Mouse (Mus musculus) thymus, postnatal 36 days (tissue): Measurements from ENCODE around the gene Ppif.

Source experiments
- DNase-seq, 2 experiments: peaks; one replicate each; pipeline ENCODE4 v3.0.0; 2022; ENCODE audit warnings: mixed read lengths in 2 of 2

The Ppif gene

DNA sequence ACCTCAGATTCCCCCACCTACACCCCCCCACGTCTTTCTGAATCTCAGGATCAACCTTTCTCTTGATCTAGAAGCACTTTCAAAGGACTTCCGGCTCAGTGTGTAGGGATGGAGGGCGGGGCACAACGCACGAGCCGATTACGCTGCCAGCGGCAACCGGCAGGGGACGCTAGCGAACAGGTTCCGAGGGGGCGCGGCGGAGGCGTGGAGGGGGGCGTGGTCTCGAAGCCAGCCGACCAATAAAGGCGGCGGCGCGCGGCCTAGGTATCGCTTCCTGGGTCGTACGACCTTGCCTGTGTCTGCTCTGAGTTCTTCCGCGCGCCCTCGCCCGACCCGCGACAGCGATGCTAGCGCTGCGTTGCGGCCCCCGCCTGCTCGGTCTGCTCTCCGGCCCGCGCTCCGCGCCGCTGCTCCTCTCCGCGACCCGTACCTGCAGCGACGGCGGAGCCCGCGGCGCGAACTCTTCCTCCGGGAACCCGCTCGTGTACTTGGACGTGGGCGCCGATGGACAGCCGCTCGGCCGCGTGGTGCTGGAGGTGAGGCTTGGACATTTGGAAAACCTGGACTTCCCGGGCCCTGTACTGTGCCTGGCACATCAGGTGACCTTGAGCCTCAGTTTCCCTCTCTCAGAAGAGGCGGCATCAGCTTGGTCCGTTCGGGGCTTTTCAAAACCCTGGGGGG is at the start of gene Ppif:
Gene Ppif, plus strand, starts transcription at position 267 of the 681 bp plus-strand sequence.
- peak; percentile 97 to 99 for DNase-seq

DNA sequence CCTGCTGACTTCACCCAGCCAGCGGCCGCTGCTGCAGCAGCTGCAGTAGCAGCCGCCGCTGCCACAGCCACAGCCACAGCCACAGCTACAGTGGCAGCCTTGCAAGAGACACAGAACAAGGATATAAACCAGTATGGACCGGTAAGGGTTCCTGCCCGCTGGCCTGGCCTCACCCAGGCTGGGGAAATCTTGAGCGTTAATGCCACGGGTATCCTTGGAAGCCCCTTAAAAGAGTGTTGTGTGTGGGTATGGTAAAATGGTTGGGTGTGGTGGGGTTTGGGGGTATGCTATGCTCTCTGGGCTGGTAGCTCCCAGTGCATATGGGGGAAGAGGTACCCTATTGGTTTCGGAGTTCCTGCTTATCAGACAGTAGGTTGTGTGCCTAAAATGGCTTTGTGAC is 48.2 kb upstream of the Ppif start:
- DNase-seq, result no peak

DNA sequence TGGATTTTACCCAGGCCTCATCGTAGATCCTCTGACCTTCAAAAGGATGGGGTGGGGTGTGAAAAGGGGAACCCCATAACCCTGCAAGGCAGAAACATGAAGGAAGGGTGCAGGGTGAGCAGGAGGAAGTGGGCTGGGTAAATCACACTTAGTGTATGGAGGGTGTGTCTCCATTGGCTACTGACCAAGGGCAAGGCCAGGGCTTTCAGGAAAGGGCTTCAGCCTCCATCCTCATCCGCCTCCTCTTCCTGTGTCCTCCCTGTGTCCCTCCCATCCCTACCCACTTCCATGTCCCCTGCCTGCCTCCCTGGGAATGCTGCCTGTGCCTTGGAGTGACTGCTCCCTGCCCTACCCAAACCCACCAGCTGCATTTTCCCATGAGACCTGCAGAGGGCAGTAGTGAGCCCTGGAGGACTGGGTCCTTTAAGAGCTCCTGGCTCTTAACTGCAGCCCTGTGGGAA is 47.8 kb upstream of the Ppif start:
- DNase-seq, result peak; percentile 55 to 61

DNA sequence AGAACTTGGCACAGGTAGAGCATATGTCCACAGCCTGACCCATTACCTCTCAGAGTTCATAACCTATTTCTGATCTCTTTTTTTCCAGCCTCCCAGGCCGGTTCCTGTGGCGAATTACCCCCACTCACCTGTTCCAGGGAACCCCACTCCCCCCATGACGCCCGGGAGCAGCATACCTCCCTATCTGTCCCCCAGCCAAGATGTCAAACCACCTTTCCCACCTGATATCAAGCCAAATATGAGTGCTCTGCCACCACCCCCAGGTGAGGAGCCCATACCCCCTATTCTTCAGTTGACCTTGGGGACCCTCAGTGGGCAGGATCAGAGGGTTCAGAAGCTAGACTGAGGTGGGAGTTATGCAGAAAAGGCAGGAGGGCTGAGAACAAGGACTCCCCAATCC is 42.8 kb upstream of the Ppif start:
- DNase-seq, result no peak

DNA sequence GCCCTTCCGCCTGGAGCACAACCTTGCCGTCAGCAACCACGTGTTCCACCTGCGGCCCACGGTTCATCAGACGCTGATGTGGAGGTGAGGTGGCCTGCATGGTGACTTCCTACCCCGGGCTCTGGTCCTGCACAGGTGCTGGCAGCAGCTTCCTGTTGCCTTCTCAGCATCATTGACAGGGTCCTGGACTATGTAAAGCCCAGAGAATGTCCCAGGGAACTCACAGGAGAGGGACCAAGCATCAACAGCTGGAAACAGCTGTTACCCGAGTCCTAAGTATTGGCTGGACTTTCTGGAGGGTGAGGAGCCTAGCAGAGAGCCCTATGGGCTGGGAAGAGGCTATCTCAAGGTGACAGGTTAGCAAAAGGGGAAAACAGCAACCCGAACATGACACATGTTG is 42.0 kb upstream of the Ppif start:
- no peak for DNase-seq

DNA sequence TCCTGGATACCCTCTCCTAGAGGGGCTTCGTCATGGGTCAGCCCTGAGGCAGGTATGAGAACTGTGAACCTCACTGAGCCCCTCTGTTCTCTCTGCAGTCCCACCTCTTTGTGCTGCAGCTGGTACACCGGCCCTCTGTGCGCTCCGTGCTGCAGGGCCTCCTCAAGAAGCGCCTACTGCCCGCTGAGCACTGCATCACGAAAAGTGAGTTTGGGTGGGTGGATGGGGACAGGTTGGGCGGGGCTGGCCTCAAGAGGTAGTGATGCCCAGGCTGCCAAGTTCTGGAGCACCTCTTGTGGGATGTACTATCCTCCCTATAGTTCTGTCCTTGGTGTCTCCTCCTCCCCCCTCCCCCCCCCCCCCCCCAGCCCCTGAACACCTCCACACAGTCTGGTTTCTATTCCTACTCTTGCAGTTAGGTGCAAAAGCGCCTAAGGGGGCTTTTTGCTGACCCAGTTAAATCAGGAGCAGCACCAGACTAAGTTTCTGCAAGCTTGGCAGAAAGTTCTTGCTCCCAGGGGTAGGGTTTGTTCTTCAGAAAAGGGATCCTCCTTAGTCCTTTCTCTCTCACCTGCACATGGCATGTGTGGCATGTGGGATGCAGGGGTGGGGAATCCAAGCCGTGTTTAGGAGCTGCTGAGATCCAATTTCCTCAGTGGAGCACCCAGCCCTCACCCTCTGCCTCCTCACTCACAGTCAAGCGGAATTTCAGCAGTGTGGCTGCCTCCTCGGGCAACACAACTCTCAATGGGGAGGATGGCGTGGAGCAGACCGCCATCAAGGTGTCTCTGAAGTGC is 39.4 kb upstream of the Ppif start:
- no peak for DNase-seq

DNA sequence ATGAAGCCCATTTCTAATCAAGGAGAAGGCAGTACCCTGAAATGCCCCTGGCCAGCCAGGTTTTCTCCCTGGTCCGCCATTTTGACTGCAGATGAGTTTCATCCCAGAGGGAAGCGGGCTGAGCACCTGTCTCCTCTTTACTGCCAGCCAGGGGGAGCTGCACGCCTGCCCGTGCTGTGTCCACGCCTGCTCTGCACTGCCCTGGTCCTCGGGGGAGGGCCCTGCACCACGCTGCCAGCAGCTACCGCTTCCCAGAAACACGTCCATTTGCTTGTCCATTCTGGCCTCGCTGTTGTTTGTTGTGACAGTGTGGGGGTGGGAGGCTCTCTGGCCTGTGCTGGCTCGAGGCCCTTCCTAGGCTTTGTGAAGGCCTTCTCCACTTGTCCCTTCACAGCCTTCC is 33.3 kb upstream of the Ppif start:
- no peak for DNase-seq

DNA sequence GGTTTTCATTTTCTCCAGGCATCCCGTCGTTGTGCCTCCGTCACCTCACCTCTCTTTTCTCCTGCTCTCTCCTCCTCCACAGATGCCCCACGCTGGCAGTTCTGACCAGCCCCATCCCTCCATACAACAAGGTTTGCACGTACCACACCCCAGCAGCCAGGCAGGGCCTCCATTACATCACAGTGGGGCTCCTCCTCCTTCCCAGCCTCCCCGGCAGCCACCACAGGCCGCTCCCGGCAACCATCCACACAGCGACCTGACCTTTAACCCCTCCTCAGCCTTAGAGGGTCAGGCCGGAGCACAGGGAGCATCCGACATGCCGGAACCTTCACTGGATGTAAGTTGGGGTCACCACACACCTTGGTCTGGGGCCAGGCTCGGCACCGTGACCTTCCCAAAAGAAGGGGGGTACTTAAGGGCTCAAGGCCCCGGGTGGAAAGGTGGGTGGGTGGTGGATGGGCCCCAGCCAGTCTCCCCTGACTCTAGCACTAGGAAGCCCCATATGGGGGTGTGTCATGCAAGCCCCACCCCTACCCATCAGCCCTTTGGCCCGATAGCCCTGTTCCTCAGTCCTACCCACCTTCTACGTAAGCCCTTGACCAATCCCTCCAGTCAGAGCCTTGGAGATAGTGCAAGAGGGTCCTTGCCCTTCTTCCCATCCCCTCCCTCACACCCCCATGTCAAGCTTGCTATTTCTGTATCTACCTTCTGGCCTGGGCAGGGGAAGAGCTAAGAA is 32.6 kb upstream of the Ppif start:
- no peak for DNase-seq

DNA sequence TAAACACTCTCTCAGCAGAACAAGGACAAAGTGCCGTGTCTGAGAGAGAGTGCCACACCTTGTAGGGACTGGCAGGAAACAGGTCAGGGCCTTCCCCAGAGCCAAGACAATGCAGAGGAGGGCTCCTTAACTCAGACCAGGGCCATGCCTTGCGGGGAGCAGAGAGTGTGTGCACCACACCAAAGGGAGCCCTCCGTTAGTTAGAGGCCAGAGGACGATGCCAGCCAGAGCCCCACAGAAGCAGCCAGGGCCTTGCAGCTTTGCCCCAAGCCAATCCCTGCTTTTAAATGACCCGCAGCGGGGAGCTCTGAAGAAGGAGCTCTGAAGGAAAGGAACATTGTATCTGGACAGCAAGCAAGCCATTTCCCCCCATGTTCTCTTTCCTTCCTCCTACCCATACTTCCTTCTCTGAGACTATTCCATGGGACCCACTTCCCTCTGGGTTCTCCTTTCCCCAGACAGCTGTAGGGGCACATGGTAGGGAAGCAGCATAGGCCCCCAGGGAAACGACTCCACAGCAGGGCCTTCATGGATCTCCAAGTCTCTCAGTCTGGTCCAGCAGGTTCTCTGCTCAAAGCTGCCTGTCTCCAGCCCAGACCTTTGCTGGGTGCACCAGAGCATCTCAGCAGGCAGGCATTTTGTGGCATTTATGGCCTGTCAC is 30.2 kb upstream of the Ppif start:
- no peak for DNase-seq

DNA sequence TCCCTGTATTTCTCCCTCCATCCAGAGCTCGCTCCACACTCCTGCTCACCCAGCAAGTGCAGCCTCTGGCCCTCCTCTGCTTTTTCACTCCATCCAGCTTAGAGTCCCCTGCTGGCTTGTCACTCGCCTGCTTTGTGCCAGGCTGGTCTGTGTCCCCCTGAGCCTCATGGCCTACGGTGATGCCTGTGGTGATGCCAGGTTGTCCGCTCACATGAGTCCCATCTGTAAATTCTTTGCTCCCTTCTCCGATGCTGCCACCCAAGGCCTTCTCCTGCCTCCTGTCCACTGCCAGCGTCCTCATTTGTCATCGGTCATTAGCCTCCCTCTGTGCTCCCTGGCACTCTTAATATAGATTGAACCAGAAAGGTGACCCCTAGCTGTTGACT is 29.7 kb upstream of the Ppif start:
- DNase-seq, result no peak

DNA sequence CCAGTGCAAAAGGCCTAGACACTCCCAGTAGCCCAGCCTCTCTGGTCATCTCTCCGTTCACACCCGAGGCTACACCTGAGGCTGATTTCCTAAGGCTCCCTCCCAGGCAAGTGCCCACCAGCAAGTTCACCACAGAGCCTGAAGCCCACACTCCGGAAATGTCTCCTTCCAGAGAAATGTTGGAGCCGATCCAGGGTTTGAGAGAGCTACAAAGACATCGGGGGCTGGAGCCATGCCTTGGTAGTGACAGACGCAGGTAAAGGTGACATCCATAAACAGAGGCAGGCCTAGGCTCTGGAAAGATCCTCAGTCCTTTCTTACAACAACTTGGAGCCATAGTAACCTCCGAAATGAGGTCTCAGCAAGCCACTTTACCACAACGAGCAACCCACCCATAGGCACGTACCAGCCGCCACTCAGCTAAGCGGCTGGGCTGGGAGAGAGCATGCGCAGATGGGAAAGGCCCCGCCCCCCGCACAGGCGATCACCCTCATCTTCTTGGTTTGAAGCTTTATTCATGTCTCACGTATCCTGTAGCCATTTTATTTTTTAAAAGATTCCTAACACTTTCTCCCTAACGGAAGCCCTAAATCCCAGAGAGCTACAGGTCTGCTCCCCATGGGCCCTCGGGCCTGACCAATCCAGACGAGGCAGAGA is 28.5 kb upstream of the Ppif start:
- no peak for DNase-seq

DNA sequence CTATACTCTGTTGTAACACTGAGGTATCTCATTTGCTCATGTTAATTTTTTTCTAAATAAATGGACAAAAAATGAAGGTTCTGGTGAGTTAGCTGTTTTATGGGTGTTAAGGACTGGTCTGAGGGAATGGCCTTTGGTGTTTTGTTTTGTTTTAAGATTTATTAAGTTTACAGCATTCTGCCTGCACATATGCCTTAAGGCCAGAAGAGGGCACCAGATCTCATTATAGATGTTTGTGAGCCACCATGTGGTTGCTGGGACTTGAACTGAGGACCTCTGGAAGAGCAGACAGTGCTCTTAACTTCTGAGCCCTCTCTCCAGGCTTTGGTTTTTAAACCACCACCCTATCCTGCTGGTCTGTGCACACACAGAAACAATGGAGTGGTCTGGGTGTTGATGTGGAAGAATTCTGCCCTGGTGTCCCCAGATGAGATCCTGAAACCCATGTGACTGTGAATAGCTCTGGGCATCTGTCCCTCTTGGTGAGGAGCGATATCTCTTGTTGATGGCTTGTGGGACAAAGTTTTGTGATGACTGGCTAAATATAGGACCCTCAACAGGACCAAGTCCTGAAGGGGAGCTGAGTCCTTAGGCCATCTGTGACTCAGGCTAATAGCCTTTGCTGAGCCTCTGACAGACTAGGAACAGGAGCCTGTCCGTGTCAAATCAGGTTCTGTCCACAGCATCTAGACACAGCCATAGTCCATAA is 27.1 kb upstream of the Ppif start:
- DNase-seq, result no peak

DNA sequence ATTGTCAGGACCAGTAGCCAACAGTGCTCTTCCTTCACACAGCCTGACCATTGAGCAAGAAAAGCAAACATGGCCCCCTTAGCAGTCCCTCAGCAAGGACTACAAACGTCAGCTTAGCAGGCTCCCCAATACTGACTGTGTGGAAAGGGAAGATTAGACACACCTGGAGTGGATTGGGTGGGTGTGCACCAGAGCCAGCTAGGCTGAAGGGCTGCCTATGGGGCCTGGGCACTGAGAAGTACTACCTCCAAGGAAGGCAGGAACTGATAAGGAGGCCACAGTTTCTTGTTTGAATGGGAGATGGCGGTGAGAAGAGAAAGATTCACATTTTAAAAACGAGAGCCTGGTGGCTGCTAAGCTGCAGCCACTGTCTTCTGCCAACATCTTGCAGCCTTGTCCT is 26.4 kb upstream of the Ppif start:
- no peak for DNase-seq

DNA sequence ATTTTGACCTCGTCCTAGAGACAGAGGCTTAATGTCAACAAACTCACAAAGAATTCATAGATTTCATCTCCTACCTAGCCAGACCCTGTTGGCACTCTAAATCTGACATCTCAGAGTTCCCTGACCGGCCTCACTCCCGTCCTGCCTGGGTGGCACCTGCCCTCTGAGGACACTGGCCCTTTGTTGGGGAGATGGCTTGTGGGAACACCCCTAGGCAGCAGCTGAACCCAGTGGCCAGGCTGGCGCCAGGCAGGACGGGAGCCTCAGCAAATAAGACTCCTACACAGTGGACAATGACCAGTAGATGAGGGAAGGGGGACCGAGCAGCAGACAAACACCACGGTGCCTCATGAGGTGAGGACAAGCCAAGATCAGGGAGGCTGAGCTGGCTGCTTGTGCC is 14.3 kb upstream of the Ppif start:
- DNase-seq, result no peak

DNA sequence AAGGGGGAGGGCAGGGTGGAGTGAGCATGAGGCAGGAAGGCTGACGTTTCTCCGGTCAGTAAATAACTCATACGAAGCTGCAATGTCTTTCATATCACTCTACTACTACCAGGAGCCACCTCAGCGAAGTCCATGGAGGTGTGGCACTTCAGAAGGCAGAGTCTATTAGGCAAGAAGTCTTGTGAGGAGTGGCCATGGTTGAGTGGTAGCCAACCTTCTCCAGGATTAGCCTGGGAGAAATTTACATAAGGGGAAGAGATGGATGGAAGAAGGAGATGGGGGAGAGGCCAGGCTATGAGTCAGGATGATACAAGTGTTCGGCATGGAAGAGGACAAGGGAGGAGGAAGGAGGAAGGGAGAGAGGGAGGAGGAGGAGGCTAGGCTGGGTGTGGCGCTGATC is 11.9 kb upstream of the Ppif start:
- DNase-seq, result no peak

DNA sequence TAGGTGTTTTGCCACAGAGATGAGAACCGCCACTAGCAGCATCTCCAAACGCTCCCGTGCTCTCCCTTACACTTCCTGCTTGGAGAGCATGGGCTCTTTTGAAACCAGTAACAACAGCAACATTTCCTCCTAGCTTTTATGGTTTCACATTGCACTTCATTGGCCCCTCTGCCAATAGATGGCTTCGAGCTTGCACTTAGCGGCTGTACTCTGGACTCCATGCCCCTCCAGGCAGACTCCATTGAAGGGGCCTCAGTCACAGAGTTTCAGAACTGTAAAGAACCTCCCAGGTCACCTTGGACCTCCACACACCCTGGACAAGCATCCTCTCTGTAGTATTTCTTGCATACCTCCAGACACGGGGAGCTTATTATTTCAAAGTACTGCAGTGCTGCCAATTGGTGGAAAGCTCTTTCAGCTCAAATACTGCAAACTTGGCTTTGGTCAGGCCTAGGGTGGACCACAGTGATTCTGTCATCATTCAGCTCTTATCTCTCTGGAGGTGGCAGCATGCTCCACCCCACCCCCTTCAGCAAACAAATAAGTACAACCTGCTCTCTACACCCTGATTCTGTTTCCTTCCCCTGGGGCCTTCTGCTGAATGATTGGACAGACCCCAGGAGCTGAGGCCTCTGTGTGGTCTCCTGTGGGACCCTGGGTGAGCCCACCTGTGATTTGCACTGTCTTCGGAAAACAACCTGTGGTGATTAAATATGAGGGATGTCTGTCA is 7.6 kb upstream of the Ppif start:
- no peak for DNase-seq

DNA sequence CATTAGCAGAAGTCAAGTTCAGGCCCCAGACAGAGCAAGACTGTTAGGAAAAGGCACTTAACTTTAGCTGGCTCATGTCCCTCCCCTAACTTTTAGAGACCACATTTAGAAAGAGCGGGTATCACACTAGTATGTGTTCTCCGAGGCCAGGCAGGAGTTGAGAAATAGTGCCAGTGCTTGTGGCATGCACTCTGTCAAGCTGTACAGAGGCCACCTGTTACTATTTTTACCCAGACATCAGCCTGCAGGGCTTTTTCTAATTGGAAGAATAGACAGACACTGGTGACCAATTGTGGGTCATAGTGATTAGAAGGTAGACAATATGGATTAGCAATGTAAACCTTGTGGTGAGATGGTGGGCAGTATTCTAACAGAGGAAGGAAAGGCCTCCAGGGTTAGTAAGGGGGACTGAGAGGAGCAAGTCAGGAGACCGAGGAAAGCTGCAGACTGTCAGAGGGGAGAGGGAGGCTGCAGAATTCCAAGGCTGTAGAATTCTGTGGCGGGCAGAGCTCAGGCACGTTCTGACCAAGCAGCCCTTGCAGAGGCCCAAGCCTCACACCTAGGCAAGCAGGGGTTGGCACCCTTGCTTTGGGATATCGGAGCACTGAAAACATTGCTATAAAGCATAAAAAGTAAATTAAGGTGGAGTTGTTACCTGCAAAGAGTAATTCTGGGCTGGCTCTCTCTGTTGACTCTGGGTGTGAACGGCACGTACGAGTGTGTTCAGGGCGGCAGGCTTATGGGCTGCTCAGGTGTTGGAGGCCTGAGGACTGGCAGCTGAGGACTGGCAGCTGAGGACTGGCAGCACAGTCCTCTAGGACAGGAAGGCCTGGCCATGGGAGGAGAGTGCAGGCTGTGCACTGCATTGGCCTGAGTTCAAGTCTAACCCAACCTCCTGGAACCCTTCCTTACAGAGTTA is 6.7 kb upstream of the Ppif start:
- no peak for DNase-seq

DNA sequence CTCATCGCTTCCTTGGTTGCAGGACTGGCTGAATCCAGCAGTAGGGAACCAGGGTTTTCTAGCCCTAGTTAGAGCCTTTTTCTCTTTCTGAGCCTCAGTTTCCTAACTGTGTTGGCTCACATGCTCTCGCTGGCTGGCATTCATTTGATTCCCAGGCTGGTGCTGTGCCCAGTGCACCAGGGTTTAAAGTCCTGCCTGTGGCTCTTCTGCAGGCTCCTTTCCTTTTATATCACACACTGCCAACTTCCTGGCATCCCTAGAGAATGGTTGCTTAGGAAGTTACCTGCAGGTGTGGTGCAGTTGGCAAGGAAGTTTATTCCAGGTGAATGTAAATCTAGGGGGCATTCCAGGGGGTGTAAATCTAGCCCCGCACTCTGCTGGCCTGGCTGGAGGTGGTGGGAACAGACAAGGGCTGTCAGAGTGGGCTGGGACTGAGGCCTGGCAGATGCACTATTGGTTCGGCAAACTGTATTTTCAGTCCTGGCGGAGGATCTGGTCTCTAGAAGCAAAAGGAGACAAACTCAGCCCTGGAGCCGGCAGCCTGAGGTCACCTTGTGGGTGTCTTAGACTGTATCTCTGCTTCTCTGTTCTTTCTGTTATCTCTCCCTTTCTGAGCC is 575 bp upstream of the Ppif start:
- DNase-seq, result no peak

DNA sequence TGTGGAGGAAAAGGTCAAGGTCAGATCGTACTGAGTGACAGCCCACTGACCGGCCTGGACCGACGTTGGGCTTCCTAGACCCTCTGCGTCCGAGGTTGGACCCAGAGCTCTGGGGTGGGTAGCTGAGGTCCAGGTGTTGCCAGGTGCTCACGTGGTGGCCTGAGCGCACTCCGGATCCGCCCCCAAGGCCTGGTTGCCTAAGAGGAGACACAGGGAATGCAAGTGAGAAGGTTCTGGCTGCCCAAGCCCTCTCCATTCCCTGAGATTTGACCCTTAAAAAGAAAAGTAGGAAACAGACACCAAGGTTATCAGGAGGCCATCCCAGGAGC is 579 bp downstream of the Ppif start:
- peak in 1 of 2 experiments; percentile 44 for DNase-seq

DNA sequence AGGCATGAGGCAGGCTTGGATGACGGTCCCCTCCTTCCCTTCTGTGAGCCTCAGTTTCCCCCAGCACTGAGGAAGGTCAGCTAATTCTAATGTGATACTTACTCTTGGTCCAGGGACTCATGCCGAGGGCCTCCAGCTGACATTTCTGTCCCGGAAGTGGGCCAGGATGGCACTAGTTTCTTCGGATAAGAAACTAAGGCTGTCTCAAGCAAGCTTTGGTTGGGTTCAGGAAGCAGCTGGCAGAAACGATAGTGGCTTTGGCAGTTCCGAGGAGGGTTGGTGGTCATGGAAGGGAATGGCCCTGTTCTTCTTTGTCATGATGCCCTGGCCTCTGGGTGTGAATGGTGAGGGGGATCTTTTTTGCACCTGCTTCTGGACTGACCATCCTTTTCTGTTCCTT is 1.1 kb downstream of the Ppif start:
- no peak for DNase-seq
